Mouse (Mus musculus): ENCODE results near the gene Tlnrd1.

DNA sequence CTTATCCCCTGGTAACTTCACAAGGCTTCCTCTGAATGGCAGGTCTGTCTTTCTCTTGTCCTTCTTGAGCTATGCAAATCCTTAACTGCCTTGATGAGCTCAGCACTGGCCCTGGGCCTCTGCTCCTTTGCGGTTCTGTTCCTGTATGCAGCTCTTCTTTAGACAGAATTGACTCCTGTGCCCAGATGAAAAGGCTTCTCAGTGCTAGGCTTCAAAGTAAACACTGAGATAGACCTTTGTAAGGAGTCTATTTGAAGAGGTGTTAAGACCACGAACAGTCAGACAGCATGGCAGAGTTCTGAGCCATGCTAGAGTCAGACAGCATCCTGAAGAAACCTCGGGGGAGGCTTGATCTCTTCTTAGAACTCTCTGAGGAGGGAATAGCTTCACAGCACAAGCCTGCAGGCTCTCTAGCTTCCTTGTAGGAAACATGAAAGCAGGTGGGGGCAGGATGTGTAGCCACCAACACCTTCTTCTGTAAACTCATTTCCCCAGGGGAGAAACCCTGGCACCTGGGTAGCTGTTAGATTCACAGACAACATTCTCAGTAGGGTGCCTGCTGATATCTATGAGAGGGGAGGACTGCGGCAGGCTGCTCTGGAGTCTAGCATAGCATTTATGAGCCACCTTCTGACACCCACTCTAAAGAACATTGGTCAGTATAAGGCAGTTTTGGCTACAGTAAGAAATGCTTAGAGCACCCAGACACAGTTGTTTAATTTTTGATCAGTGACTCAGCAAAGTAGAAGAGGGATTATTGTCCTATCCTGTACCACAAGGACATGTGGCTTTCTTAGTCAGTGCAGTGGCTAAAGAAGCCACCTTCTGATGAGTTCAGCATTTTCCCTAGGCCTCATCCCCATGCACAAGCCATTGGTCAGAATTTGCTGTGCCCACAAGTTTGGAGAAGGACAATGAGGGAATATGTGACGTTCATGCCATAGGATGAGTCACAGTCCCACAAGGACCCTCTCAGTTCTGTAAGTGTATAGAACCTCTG is 31.4 kb downstream of the Tlnrd1 start:
- TF ChIP-seq CTCF (IDR thresholded peaks at IDR 0.05): no peak
- no peak for TF ChIP-seq EP300 (IDR thresholded peaks at IDR 0.05)

Data from lung, postnatal 0 days (tissue).